Mouse (Mus musculus) limb, embryonic 15.5 days (tissue): Measurements from ENCODE around the gene Cyp3a57. TPM values are rescaled to one million over a fixed set of nuclear protein-coding genes. Genes with fewer than 3 reads are reported as not detected.

Experiments used
- ATAC-seq: fragments of 200-750 bp; cut with Nextera tagmentation; 2 replicates; pipeline ENCODE4 v1.8.0; 2017; ENCODE audit warnings: low read depth, moderate TSS enrichment; ENCODE audit not compliant: insufficient number of reproducible peaks, low FRiP score, low TSS enrichment
- H3K27ac ChIP-seq: fragments of 300-500 bp; sonication (generic); 2 replicates; pipeline ENCODE4 v1.5.1; 2015; ENCODE audit warnings: moderate library complexity, mild to moderate bottlenecking, inconsistent platforms
- H3K27me3 ChIP-seq: fragments of 300-500 bp; sonication (generic); 2 replicates; pipeline ENCODE4 v1.6.1; 2015; ENCODE audit warnings: inconsistent platforms
- H3K36me3 ChIP-seq: fragments of 300-500 bp; sonication (generic); 2 replicates; pipeline ENCODE4 v1.6.1; 2015; ENCODE audit warnings: inconsistent platforms
- H3K4me1 ChIP-seq: fragments of 300-500 bp; sonication (generic); 2 replicates; pipeline ENCODE4 v1.6.1; 2015; ENCODE audit warnings: inconsistent platforms
- H3K4me2 ChIP-seq: fragments of 300-500 bp; sonication (generic); 2 replicates; pipeline ENCODE4 v1.6.1; 2015; ENCODE audit warnings: mild to moderate bottlenecking, inconsistent platforms
- H3K4me3 ChIP-seq: fragments of 300-500 bp; sonication (generic); 2 replicates; pipeline ENCODE4 v1.5.1; 2015; ENCODE audit warnings: mild to moderate bottlenecking, inconsistent platforms
- H3K9ac ChIP-seq: fragments of 300-500 bp; sonication (generic); 2 replicates; pipeline ENCODE4 v1.6.1; 2015; ENCODE audit warnings: inconsistent platforms
- H3K9me3 ChIP-seq: fragments of 300-500 bp; sonication (generic); 2 replicates; pipeline ENCODE4 v1.6.1; 2016; ENCODE audit warnings: inconsistent platforms
- WGBS: fragments of 180-500 bp; shearing (Covaris S2); methylation state at CpG from one replicate; pipeline ENCODE4 v1.1.7; 2015; 5-methylcytosine and 5-hydroxymethylcytosine counted together
- polyA plus RNA-seq: library from polyadenylated mRNA; unstranded; fragments of >200 nt; fragmentation: Nextera tagmentation; extraction: Ambion mirVana; gene quantifications from 2 replicates; pipeline ENCODE4 v1.2.1, GENCODE M21; 2015

Cyp3a57 gene
- polyA plus RNA-seq, 1 experiment from 2014 or later, result not detected

DNA sequence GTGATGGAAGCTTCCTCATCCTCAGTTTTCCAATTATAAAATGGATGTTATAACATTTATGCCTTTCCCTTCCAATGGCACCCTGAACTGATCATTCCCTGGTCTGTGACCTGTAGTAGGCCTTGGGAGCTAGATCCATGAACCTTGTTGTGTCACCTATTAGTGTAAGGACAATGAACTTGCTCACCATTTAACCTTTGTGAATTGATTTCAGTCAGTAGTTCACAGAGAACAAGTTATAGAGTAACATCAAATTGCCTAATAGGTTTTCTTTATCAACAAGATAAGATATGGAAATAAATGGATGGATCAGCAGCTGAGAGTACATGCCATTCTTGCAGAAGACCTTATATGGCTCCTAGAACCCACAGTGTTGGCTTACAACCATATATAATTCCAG, 85.9 kb downstream of the Cyp3a57 start:
- Histone ChIP-seq H3K36me3 (no peaks in the 10 kb centered on the region), H3K27me3 (no peaks in the 10 kb centered on the region), H3K4me3 (no peak overlapping the region), H3K9ac (no peak overlapping the region), H3K4me2 (no peak overlapping the region), H3K27ac (no peak overlapping the region), H3K4me1 (no peaks in the 10 kb centered on the region), H3K9me3 (peaks cover 9% of the 10 kb centered on the region; the same call in 1 of the 2 replicates)
- ATAC-seq, result no peak

DNA sequence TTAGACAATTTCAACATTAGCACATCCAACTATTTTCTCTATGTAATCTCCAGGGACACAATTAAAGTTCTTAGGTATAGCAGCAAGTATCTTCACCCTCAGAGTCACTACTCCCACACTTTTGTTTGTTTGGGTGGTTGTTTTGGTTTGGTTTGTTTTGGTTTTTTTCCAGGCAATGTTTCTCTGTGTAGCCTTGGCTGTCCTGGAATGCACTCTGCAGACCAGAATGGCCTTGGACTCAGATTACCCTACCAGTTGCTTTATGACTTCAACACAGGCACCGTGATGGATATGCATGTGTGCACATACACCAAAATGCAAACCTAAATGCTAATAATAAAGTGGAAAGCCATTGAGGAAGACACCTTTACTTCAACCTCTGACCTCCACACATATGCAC, 88.6 kb downstream of the Cyp3a57 start:
- ATAC-seq, result no peak
- no peak overlapping the region for H3K4me2 ChIP-seq
- no peaks in the 10 kb centered on the region for H3K27me3 ChIP-seq
- 84% methylated on average over 1 of the region's 1 CpGs for WGBS
- H3K36me3 ChIP-seq, result no peaks in the 10 kb centered on the region
- no peak overlapping the region for H3K9ac ChIP-seq
- H3K4me3 ChIP-seq, result no peak overlapping the region
- no peaks in the 10 kb centered on the region for H3K4me1 ChIP-seq
- H3K9me3 ChIP-seq, result peaks cover 13% of the 10 kb centered on the region; the same call in 1 of the 2 replicates
- no peak overlapping the region for H3K27ac ChIP-seq

Other genes with a start within 250 kb of the Cyp3a57 start
- gene Arpc1b, start 231.1 kb upstream of the Cyp3a57 start, polyA plus RNA-seq, result 389 and 480 TPM in 2 replicates
- gene Pdap1, start 205.0 kb upstream of the Cyp3a57 start, polyA plus RNA-seq, result 89.2 and 95.1 TPM in 2 replicates
- 168 and 184 TPM in 2 replicates for gene Bud31, start 204.9 kb upstream of the Cyp3a57 start, polyA plus RNA-seq
- gene Ptcd1, start 178.2 kb upstream of the Cyp3a57 start, polyA plus RNA-seq, result 17.2 TPM in 2 replicates
- 40.7 and 40.8 TPM in 2 replicates for gene Cpsf4, start 178.1 kb upstream of the Cyp3a57 start, polyA plus RNA-seq
- 590 and 623 TPM in 2 replicates for gene Atp5j2, start 153.2 kb upstream of the Cyp3a57 start, polyA plus RNA-seq
- gene Zkscan14, start 143.4 kb upstream of the Cyp3a57 start, polyA plus RNA-seq, result 11.1 and 11.7 TPM in 2 replicates
- 13.3 and 13.6 TPM in 2 replicates for gene Zkscan5, start 140.7 kb upstream of the Cyp3a57 start, polyA plus RNA-seq
- gene Zfp655, start 113.6 kb upstream of the Cyp3a57 start, polyA plus RNA-seq, result 32.3 and 33.2 TPM in 2 replicates
- 0.25 and 0.92 TPM in 2 replicates for gene Zscan25, start 64.8 kb upstream of the Cyp3a57 start, polyA plus RNA-seq
- not detected in 2 replicates for gene Cyp3a16, start 124.4 kb downstream of the Cyp3a57 start, polyA plus RNA-seq
- not detected in 2 replicates for gene Cyp3a41b, start 239.5 kb downstream of the Cyp3a57 start, polyA plus RNA-seq